Mouse (Mus musculus) CD4-positive, CD25-positive, alpha-beta regulatory T cell (primary cell): ENCODE results near the gene Cdc20b. TPM values are rescaled to one million over a fixed set of nuclear protein-coding genes. Genes with fewer than 3 reads are reported as not detected.

Experiments used
- polyA plus RNA-seq: library from polyadenylated mRNA; unstranded; fragments of 100-300 nt; shearing (Covaris generic); gene quantifications from one replicate; pipeline ENCODE4 v1.2.1, GENCODE M21; 2017

Gene Cdc20b
- not detected for polyA plus RNA-seq

GRCm38 (mm10) chr13:113034950-113035421, at the start of gene Cdc20b:
Cdc20b (plus strand) TSS chr13:113035111.

GRCm38 (mm10) chr13:112987532-112987943, 47.4 kb upstream of the Cdc20b start, which contains the start of gene Ccno:
Ccno (plus strand) TSS chr13:112987802.

GRCm38 (mm10) chr13:112993531-112994152, 41.3 kb upstream of the Cdc20b start, which contains the start of gene Mcidas:
Mcidas (plus strand) TSS chr13:112993845.

DNA sequence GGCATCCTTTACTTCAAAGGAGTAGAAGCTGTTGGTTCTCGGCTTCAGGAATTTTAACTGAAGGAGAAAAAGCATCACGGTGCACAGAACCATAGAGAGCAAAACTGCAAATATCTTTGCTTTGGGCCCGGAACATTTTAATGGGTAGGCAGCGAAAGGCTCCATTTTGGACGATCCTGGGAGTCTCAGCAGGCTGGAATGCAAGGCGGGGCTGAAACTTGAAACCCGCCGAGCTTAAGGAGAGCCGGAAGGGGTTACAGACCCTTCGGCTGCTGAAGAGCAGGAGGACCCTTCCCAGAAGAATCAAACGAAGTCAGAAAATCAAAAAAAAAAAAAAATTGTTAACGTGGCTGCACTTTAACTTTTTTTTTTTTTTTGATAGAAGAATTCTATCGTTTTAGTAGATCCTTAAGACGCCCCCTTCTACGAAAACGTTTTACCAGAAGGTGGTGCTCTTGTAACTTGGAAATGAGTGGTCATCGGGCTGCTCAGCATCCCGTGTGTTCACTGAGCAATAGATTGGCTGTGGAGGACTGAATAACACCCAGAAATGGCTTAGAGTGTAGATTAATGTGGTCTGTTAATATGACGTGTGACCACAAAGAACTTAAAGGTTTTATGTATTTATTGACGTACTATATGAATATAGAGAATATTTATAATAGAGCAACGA, 11.4 kb downstream of the Cdc20b start, which contains the start of gene Gpx8:
TSS of gene Gpx8 (minus strand) at position 200 of the 673 bp plus-strand sequence.

GRCm38 (mm10) chr13:113100879-113101278, 66.0 kb downstream of the Cdc20b start, which contains the start of gene Gzma:
Gzma (minus strand) TSS chr13:113100981.

Other genes starting within 250 kb of the Cdc20b start
- 4.4 TPM for gene Plpp1, start 234.3 kb upstream of the Cdc20b start, polyA plus RNA-seq
- gene Mtrex, start 107.7 kb upstream of the Cdc20b start, polyA plus RNA-seq = 81.5 TPM
- 29.8 TPM for gene Dhx29, start 107.7 kb upstream of the Cdc20b start, polyA plus RNA-seq
- 0.35 TPM for gene Ccno, start 47.3 kb upstream of the Cdc20b start, polyA plus RNA-seq
- gene Mcidas, start 41.3 kb upstream of the Cdc20b start, polyA plus RNA-seq = 0.07 TPM
- not detected for gene Gpx8, start 11.3 kb downstream of the Cdc20b start, polyA plus RNA-seq
- gene Gzma, start 65.9 kb downstream of the Cdc20b start, polyA plus RNA-seq = 1.0 TPM
- 0.19 TPM for gene Esm1, start 174.5 kb downstream of the Cdc20b start, polyA plus RNA-seq
- gene Gzmk, start 190.8 kb downstream of the Cdc20b start, polyA plus RNA-seq = not detected